Mouse (Mus musculus) G1E (cell line): Measurements from ENCODE around the gene Mip.
"Not testable (repeated sequence)": the region's sequence is repeated elsewhere in the genome, so short reads cannot be mapped to it uniquely, and the experiment has no call there.

Experiments
- CTCF ChIP-seq: IDR thresholded peaks from 2 replicates; pipeline ENCODE4 v1.5.1; 2012; ENCODE audit warnings: low read depth, low read length, inconsistent platforms, mixed read lengths
- GATA1 ChIP-seq: IDR thresholded peaks from 2 replicates; pipeline ENCODE4 v1.6.1; 2012; ENCODE audit warnings: borderline replicate concordance, low read length, inconsistent platforms, mixed read lengths
- GATA2 ChIP-seq: IDR thresholded peaks from 2 replicates; pipeline ENCODE4 v1.6.1; 2012; ENCODE audit warnings: low read depth, low read length, inconsistent platforms, borderline replicate concordance
- TAL1 ChIP-seq: conservative IDR thresholded peaks from 2 replicates; pipeline ENCODE4 v1.6.1; 2012; ENCODE audit warnings: low read depth, low read length, inconsistent platforms, mixed read lengths

- TF ChIP-seq GATA1, CTCF, GATA2, TAL1: not testable (repeated sequence)
These were observed 34.7 kb downstream of the Mip start for GRCm38 (mm10) chr10:128260376-128260775.
